Mouse (Mus musculus) left cerebral cortex, postnatal 36 days (tissue): ENCODE results near the gene Tbck. TPM values are rescaled to one million over a fixed set of nuclear protein-coding genes. Genes with fewer than 3 reads are reported as not detected.

ENCODE experiments used
- DNase-seq, 2 experiments: peaks; one replicate each; pipeline ENCODE4 v3.0.0; 2021 to 2022; ENCODE audit warnings: low spot score in 2 of 2, mixed read lengths in 1 of 2
- intact Hi-C: fragments of 180-260 bp; cut with DNase I; formaldehyde crosslinking; loops from one replicate; pipeline ENCODE4 v1.15.1; 2025
- total RNA-seq, 2 experiments: library from RNA; stranded (reverse); gene quantifications; 2 replicates each; pipeline ENCODE4 v1.2.3; 2021

Gene Tbck
- total RNA-seq = 10 to 100 TPM; 28.8 to 31.2 TPM

- peak; percentile 96 to 97 for DNase-seq
- intact Hi-C loops = no loop called here
Measured at GRCm38 (mm10) chr3:132683447-132684230, at the start of gene Tbck. Tbck (plus strand) TSS chr3:132684144.

- DNase-seq = no peak
- intact Hi-C loops = no loop called here
Measured at GRCm38 (mm10) chr3:132637080-132637479, 46.9 kb upstream of the Tbck start.

GRCm38 (mm10) chr3:132644071-132644470 lies 39.9 kb upstream of the Tbck start:
- intact Hi-C loops = no loop called here

GRCm38 (mm10) chr3:132646814-132647213 lies 37.1 kb upstream of the Tbck start:
- no peak for DNase-seq
- intact Hi-C loops = no loop called here

More at GRCm38 (mm10) chr3:132644071-132644470, 39.9 kb upstream of the Tbck start:
- DNase-seq = no peak

GRCm38 (mm10) chr3:132649368-132649767 lies 34.6 kb upstream of the Tbck start:
- intact Hi-C loops = no loop called here

GRCm38 (mm10) chr3:132650191-132650590 lies 33.8 kb upstream of the Tbck start:
- no peak for DNase-seq
- intact Hi-C loops = no loop called here

More at GRCm38 (mm10) chr3:132649368-132649767, 34.6 kb upstream of the Tbck start:
- no peak for DNase-seq

GRCm38 (mm10) chr3:132651776-132652175 lies 32.2 kb upstream of the Tbck start:
- intact Hi-C loops = no loop called here
- DNase-seq = no peak

- no peak for DNase-seq
Measured at GRCm38 (mm10) chr3:132653959-132654358, 30.0 kb upstream of the Tbck start.

GRCm38 (mm10) chr3:132655955-132656354 lies 28.0 kb upstream of the Tbck start:
- intact Hi-C loops = no loop called here
- DNase-seq = no peak

More at GRCm38 (mm10) chr3:132653959-132654358, 30.0 kb upstream of the Tbck start:
- intact Hi-C loops = no loop called here

- DNase-seq = no peak
- intact Hi-C loops = no loop called here
Measured at GRCm38 (mm10) chr3:132677494-132677893, 6.5 kb upstream of the Tbck start.

- intact Hi-C loops = no loop called here
- no peak for DNase-seq
Measured at GRCm38 (mm10) chr3:132684231-132684928, 436 bp downstream of the Tbck start, which contains the start of gene Aimp1. Aimp1 (minus strand) TSS chr3:132684370.

- intact Hi-C loops = loop anchor here (5.0 kb wide), 1 partner anchor 724 kb away; no protein-coding TSS in a partner anchor
- DNase-seq = no peak
Measured at GRCm38 (mm10) chr3:132701368-132701767, 17.4 kb downstream of the Tbck start.

- intact Hi-C loops = loop anchor here (5.0 kb wide), 1 partner anchor 727 kb away; no protein-coding TSS in a partner anchor
- no peak for DNase-seq
Measured at GRCm38 (mm10) chr3:132704216-132704615, 20.3 kb downstream of the Tbck start.

GRCm38 (mm10) chr3:132706977-132707376 lies 23.0 kb downstream of the Tbck start:
- no peak for DNase-seq
- intact Hi-C loops = no loop called here

- no peak for DNase-seq
- intact Hi-C loops = no loop called here
Measured at GRCm38 (mm10) chr3:132713913-132714312, 30.0 kb downstream of the Tbck start.

- DNase-seq = no peak
- intact Hi-C loops = no loop called here
Measured at GRCm38 (mm10) chr3:132717316-132717715, 33.4 kb downstream of the Tbck start.

- intact Hi-C loops = no loop called here
- peak; percentile 17 to 26 for DNase-seq
Measured at GRCm38 (mm10) chr3:132724326-132724725, 40.4 kb downstream of the Tbck start.

- no peak for DNase-seq
Measured at GRCm38 (mm10) chr3:132744287-132745146, 60.6 kb downstream of the Tbck start.

GRCm38 (mm10) chr3:132747036-132747435 lies 63.1 kb downstream of the Tbck start:
- peak; percentile 33 to 37 for DNase-seq
- intact Hi-C loops = loop anchor here (5.0 kb wide), 1 partner anchor 345 kb away; the partner anchor contains the start of genes Gstcd and Ints12

More at GRCm38 (mm10) chr3:132744287-132745146, 60.6 kb downstream of the Tbck start:
- intact Hi-C loops = loop anchor here (5.0 kb wide), 1 partner anchor 348 kb away; the partner anchor contains the start of genes Gstcd and Ints12
